In the genomic region with DNA sequence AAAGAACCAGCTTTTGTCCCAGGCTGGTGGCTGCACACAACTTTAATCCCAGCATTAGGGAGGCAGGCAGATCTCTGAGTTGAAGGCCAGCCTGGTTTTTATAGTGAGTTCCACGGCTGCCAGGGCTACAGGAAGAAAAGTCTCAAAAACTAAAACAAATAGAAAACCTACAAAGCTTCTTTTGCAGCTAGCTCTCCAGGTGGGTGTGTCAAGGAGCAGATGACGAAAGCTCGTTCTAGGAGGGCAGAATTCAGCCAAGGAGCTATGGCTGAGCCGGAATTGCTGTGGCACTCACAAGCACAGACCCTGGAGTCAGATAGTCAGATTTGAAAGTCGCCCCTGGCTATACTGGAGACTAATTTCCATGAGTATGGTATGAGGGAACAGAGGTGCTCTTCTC, we compare ENCODE assay signal across 13 mouse cellular contexts. TPM values are rescaled to one million over a fixed set of nuclear protein-coding genes. Genes with fewer than 3 reads are reported as not detected.
DNase-seq lines count a peak whose midpoint lies in the region; ATAC-seq lines count a peak whose summit lies in the region.
"Had no signal": no experiment of that assay in that cellular context is flagged by ENCODE, and none has a peak within 500 bp of the region (broad histone marks: within the 10 kb centered on the region; RNA-seq: fewer than 3 reads in every experiment).

No protein-coding gene starts in this region.

- peaks cover 8% of the 10 kb centered on the region for H3K36me3 ChIP-seq in kidney, embryonic 15.5 days
- no peaks in the 10 kb centered on the region for H3K36me3 ChIP-seq in embryonic facial prominence, embryonic 14.5 days (ENCODE audit: control insufficient read depth, insufficient read depth, low read length)
- H3K36me3 ChIP-seq in liver, embryonic 11.5 days (ENCODE audit: control insufficient read depth, insufficient read depth, low read length), result no peaks in the 10 kb centered on the region

- no peaks in the 10 kb centered on the region for H3K27me3 ChIP-seq in kidney, embryonic 15.5 days
- H3K27me3 ChIP-seq in embryonic facial prominence, embryonic 14.5 days (replicated peaks; ENCODE audit: control insufficient read depth, insufficient read depth, low read length), result no peaks in the 10 kb centered on the region
- no peaks in the 10 kb centered on the region for H3K27me3 ChIP-seq in liver, embryonic 11.5 days (replicated peaks; ENCODE audit: control insufficient read depth, insufficient read depth, low read length)

- peak overlapping the region; percentile 91; the same call in 1 of the 2 replicates for H3K27ac ChIP-seq in kidney, embryonic 15.5 days
- H3K27ac ChIP-seq in embryonic facial prominence, embryonic 14.5 days (replicated peaks; ENCODE audit: low read depth, low read length), result peak overlapping the region; percentile 18; the same call in 1 of the 2 replicates
- peak overlapping the region; percentile 70; the same call in 1 of the 2 replicates for H3K27ac ChIP-seq in liver, embryonic 11.5 days (ENCODE audit: low read depth, low read length)

- no peaks in the 10 kb centered on the region for H3K9me3 ChIP-seq in kidney, embryonic 15.5 days (replicated peaks)
- H3K9me3 ChIP-seq in embryonic facial prominence, embryonic 14.5 days (ENCODE audit: control insufficient read depth, low read length), result no peaks in the 10 kb centered on the region
- no peaks in the 10 kb centered on the region for H3K9me3 ChIP-seq in liver, embryonic 11.5 days (ENCODE audit: control insufficient read depth, low read length)
- H3K9me3 ChIP-seq: G1E had no signal

- no peak overlapping the region for H3K4me3 ChIP-seq in kidney, embryonic 15.5 days (replicated peaks)
- peak overlapping the region; percentile 78; the same call in 1 of the 2 replicates for H3K4me3 ChIP-seq in embryonic facial prominence, embryonic 14.5 days (ENCODE audit: low read depth, low read length)
- H3K4me3 ChIP-seq in liver, embryonic 11.5 days (ENCODE audit: low read depth, low read length), result peak overlapping the region; percentile 73

- peaks cover 35% of the 10 kb centered on the region for H3K4me1 ChIP-seq in kidney, embryonic 15.5 days
- H3K4me1 ChIP-seq in embryonic facial prominence, embryonic 14.5 days (ENCODE audit: control insufficient read depth, insufficient read depth, low read length), result peaks cover 26% of the 10 kb centered on the region
- peaks cover 15% of the 10 kb centered on the region for H3K4me1 ChIP-seq in liver, embryonic 11.5 days (replicated peaks; ENCODE audit: control insufficient read depth, insufficient read depth, low read length)

- no peak overlapping the region for H3K9ac ChIP-seq in kidney, embryonic 15.5 days
- H3K9ac ChIP-seq in embryonic facial prominence, embryonic 14.5 days (ENCODE audit: low read depth, low read length), result no peak overlapping the region
- peak overlapping the region; percentile 66 for H3K9ac ChIP-seq in liver, embryonic 11.5 days (ENCODE audit: low read depth, low read length)

- DNase-seq in kidney, postnatal 10 days, result no peak
- DNase-seq in embryonic facial prominence, embryonic 14.5 days (ENCODE audit: low spot score), result no peak
- DNase-seq in liver, embryonic 11.5 days (ENCODE audit: low spot score), result no peak
- DNase-seq in lung, postnatal 36 days, result peak; percentile 78
- DNase-seq in urinary bladder, postnatal 36 days (ENCODE audit: low spot score in 2 of 2), result no peak
- DNase-seq in gastrocnemius, adult 8-10 months (ENCODE audit: low spot score in 2 of 2), result no peak
- DNase-seq in natural killer cell, adult 2 months (ENCODE audit: low spot score in 2 of 2), result no peak
- DNase-seq: adrenal gland, postnatal 14 days; cerebellum, adult 18-20 months had no signal

- no peak for ATAC-seq in kidney, embryonic 15.5 days (replicated peaks; ENCODE audit: low FRiP score)
- no peak for ATAC-seq in embryonic facial prominence, embryonic 14.5 days (ENCODE audit: low read depth)
- ATAC-seq in liver, embryonic 11.5 days (replicated peaks; ENCODE audit: low FRiP score), result no peak
- ATAC-seq: forebrain, embryonic 16.5 days had no signal

- H3K4me2 ChIP-seq in kidney, embryonic 15.5 days, result peak overlapping the region; percentile 94; the same call in 1 of the 2 replicates
- H3K4me2 ChIP-seq in embryonic facial prominence, embryonic 14.5 days (ENCODE audit: low read depth, low read length), result peak overlapping the region; percentile 95; the same call in 1 of the 2 replicates
- peak overlapping the region; percentile 72 for H3K4me2 ChIP-seq in liver, embryonic 11.5 days

- 69% methylated on average over 5 of the region's 5 CpGs for WGBS in kidney, embryonic 15.5 days
- 62% methylated on average over 5 of the region's 5 CpGs for WGBS in embryonic facial prominence, embryonic 14.5 days
- WGBS in liver, embryonic 11.5 days, result 66% methylated on average over 5 of the region's 5 CpGs

RNA-seq across cellular contexts. Expression of a gene that starts 1.2 kb away (rescaled TPM):
- 112 and 118 TPM in 2 replicates for polyA plus RNA-seq in kidney, embryonic 15.5 days (2015; fragmentation: Nextera tagmentation; extraction: Ambion mirVana)
- polyA plus RNA-seq in embryonic facial prominence, embryonic 14.5 days (2014; fragmentation: Nextera tagmentation; extraction: Ambion mirVana), result 93.2 and 98.2 TPM in 2 replicates
- 186 and 193 TPM in 2 replicates for polyA plus RNA-seq in liver, embryonic 11.5 days (2014; fragmentation: Nextera tagmentation; extraction: Ambion mirVana)
- total RNA-seq in gastrocnemius, adult 8-10 months (2022), result 10 to 100 TPM; 11.4 to 17.2 (median 14.3) TPM

RNA-seq across cellular contexts. Expression of a gene that starts 2.6 kb away (rescaled TPM):
- polyA plus RNA-seq in kidney, embryonic 15.5 days (2015; fragmentation: Nextera tagmentation; extraction: Ambion mirVana), result 0.68 and 0.69 TPM in 2 replicates
- polyA plus RNA-seq in embryonic facial prominence, embryonic 14.5 days (2014; fragmentation: Nextera tagmentation; extraction: Ambion mirVana), result 0.64 and 1.1 TPM in 2 replicates
- polyA plus RNA-seq in liver, embryonic 11.5 days (2014; fragmentation: Nextera tagmentation; extraction: Ambion mirVana), result 0.43 and 0.88 TPM in 2 replicates
- total RNA-seq in gastrocnemius, adult 8-10 months (2022), result 1 to 10 TPM; 4.0 to 6.0 (median 4.1) TPM
- polyA plus RNA-seq: macrophage had no signal

RNA-seq across cellular contexts. Expression of a gene that starts 20.6 kb away (rescaled TPM):
- polyA plus RNA-seq in kidney, embryonic 15.5 days (2015; fragmentation: Nextera tagmentation; extraction: Ambion mirVana), result 2.1 and 2.8 TPM in 2 replicates
- polyA plus RNA-seq in embryonic facial prominence, embryonic 14.5 days (2014; fragmentation: Nextera tagmentation; extraction: Ambion mirVana), result 1.1 and 1.7 TPM in 2 replicates
- polyA plus RNA-seq in liver, embryonic 11.5 days (2014; fragmentation: Nextera tagmentation; extraction: Ambion mirVana), result 2.3 and 2.6 TPM in 2 replicates
- under 1 TPM in 2 of 4 experiments, not detected in 2; 0.07 to 0.08 TPM for total RNA-seq in gastrocnemius, adult 8-10 months (2022)

RNA-seq across cellular contexts. Expression of a gene that starts 21.2 kb away (rescaled TPM):
- 112 and 120 TPM in 2 replicates for polyA plus RNA-seq in kidney, embryonic 15.5 days (2015; fragmentation: Nextera tagmentation; extraction: Ambion mirVana)
- polyA plus RNA-seq in embryonic facial prominence, embryonic 14.5 days (2014; fragmentation: Nextera tagmentation; extraction: Ambion mirVana), result 94.3 and 94.7 TPM in 2 replicates
- polyA plus RNA-seq in liver, embryonic 11.5 days (2014; fragmentation: Nextera tagmentation; extraction: Ambion mirVana), result 165 and 168 TPM in 2 replicates
- 10 to 100 TPM; 44.7 to 49.8 (median 45.5) TPM for total RNA-seq in gastrocnemius, adult 8-10 months (2022)

RNA-seq across cellular contexts. Expression of a gene that starts 25.3 kb away (rescaled TPM):
- polyA plus RNA-seq in kidney, embryonic 15.5 days (2015; fragmentation: Nextera tagmentation; extraction: Ambion mirVana), result 0.08 and 0.71 TPM in 2 replicates
- polyA plus RNA-seq in embryonic facial prominence, embryonic 14.5 days (2014; fragmentation: Nextera tagmentation; extraction: Ambion mirVana), result 0.13 and 0.15 TPM in 2 replicates
- polyA plus RNA-seq in liver, embryonic 11.5 days (2014; fragmentation: Nextera tagmentation; extraction: Ambion mirVana), result 0.08 TPM in 1 of 2 replicates, not detected in the other
- not detected for total RNA-seq in gastrocnemius, adult 8-10 months (2022)
- total RNA-seq: G1E had no signal
- polyA plus RNA-seq: G1E, macrophage had no signal

Comparison
In these comparisons a context has a peak if more than half of its experiments do, and no peak if none do; other contexts are left out.
1. H3K27ac ChIP-seq: peak in every context shown above with its lines; median percentile 91 in kidney, embryonic 15.5 days; 70 in liver, embryonic 11.5 days; 18 in embryonic facial prominence, embryonic 14.5 days.